Mouse (Mus musculus) cerebellum, adult 9-11 months (tissue): ENCODE data around the gene Tbx15.
"Not testable (repeated sequence)": the region's sequence is repeated elsewhere in the genome, so short reads cannot be mapped to it uniquely, and the experiment has no call there.

Experiments
- DNase-seq: peaks from one replicate; pipeline ENCODE4 v3.0.0; 2022

Tbx15 gene

DNA sequence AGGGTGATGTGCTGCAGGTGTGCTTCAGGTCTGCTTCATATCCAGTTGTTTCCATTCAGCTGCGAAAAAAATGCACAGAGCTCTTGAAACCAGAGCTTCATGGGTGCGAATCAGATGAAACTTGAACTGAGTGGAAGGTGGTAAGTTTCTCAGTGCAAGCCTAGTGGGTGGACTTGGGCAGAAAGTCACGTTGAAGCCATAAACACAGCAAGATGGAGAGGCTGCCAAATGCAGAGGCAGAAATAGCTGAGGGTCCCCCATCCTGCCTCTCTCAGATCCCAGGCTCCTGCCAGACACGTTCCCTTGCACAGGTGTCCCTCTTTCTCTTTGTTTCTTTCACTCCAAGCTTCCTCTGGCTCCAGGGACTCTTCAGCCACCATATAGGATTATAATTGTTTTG, 41.3 kb downstream of the Tbx15 start:
- DNase-seq: no peak

DNA sequence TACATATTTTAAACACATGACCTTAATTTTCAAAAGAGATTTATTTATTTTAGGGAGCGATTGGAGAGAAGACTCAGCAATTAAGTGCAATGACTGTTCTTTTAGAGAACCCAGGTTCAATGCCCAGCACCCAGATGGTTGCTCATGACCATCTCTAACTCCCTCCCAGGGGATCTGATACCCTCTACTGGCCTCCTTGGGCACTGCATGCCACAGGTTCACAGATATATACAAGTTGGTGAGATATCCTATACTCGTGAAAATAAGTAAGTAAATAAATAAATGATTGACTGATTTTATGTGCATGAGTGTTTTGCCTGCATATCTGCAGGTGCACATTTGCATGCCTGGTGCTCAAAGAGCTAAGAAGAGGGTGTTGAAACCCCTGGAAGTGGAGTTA, 48.1 kb downstream of the Tbx15 start:
- DNase-seq: no peak

DNA sequence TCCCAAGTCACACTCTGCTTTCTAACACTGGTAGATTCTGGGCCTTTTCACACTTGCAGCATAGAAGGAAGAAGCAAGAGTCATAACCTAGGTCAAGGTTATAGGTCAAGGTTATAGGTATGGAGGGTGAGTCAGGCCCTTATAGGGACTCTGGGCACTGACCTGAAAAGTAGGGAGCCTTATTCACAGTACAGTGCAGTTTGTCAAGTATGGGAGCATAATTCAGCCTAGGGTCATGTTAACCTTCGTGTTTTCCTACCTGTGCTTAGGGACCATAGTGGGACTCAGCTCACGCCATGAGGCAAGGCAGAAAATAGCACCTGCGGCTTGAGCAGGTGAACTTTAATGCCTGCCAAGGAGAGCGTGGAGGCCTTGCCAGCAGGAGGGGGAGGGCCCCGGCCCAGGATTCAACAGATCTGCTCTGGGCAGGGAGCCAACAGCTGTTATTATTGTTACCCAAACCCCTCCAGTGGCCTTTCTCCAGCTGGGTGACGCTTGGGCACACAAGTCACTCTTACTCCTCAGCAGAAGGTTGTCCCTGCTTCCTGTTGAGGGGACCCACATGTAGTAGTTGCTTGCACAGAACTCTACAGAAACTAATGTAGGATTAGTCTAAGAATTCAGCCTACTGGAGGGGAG, 50.0 kb downstream of the Tbx15 start:
- DNase-seq: no peak

DNA sequence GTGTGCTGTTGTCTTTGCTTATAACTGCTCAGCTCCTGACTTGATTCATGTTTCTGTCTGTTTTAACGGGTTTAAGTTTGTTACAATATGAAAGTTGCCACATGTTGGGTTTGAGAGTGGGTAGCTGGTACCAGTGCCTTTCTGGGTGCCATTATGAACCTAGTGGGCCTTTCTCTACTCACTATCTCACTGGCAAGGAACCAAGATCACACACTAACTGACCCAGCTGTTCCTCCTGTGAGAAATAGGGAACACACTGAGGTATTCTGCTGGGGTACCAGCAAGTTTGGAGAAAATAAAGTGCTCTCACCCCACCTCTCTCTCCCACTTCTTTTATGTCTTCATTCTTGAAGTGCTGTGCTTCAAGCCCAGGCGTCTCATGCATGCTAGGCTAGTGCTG, 50.7 kb downstream of the Tbx15 start:
- no peak for DNase-seq

DNA sequence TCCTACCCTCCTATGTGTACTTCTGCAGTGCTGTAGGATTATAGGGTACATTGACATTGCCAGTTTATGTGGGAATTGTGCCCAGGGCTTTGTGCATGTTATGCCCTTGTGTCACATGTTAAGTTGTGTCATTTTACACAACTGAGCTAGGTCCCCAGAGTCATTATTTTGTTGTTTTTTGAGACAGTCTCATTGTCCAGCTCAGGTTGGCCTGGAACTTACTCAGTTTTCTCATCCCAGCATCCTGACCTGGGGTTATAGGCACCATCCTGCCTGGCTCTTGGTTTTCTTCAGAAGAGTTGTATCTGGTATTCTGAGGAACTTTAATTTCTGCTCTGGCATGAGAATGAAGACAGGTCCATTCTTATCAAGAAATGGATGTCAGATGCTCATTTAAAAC, 51.2 kb downstream of the Tbx15 start:
- no peak for DNase-seq

DNA sequence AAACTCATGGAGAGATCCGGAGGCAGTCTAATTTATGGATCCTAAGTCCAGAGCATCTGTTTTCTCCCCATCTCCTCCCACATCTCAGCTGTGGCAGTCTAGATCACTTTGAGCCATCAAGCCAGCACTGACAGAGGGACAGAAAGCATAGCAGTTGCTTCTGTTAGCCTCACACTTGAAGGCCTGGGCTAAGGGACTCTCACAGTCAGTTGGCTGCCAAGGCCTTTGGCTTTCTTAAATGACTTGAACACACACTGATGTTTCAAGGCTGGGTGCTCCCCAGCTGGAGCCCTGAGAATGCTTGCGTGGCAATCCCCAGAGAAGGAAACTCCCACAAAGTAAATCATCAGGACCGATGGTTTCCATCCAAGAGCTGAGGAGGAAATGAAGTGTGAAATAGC, 52.4 kb downstream of the Tbx15 start:
- DNase-seq: no peak

DNA sequence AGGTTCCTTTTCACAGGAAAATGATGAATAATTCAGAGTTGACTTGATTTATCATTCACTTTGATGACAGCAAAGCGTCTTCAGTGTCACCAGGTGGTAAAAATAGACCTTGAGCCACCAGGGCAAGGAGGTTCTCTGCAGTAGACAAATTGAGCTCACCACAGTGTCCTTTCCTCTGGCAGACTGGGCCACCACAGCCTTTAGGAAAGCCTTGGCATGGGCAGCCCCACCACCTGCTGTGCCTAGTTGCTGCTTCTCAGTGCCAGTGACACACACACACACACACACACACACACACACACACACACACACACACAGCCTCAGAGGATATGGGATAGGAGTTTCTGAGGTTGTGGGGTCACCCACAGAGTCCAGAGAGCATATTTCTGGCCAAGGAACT, 54.0 kb downstream of the Tbx15 start:
- DNase-seq: not testable (repeated sequence)

DNA sequence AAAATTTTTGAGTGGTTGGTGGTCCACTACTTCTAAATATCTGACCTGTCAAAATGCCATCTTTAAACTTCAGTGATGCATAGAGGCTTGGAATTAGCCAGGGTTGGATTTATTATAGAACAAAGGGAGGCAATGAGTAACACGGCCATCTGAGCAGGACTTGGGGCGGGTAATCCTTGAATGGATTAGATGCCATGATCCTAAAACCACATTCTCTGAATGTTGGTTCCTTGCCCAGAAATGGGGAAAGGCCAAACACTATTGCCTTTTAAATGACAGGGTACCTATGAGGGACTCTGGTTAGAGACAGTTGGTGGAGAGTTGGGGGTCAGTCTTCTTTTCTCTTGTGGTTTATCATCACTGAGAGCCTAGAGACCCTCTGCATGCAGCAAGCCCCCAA, 55.1 kb downstream of the Tbx15 start:
- no peak for DNase-seq

DNA sequence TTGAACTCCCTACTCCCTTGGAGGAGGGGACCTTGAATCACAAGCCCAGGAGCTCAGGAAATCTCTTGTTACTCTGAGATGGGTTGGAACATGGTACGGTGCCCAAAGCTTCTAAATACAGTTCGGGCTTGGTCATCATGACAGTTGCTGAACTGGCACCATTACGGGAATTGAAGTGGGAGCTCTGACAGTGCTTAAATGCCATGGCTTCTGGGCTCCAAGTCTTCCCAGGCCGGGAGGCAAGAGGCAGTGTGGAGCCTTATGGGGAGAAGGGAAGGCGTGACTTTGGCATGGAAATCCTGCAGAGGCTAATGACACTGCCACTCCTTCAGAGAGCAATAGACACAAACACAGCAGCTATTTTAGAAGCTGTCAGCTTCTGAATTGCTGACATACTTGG, 56.0 kb downstream of the Tbx15 start:
- DNase-seq: no peak

DNA sequence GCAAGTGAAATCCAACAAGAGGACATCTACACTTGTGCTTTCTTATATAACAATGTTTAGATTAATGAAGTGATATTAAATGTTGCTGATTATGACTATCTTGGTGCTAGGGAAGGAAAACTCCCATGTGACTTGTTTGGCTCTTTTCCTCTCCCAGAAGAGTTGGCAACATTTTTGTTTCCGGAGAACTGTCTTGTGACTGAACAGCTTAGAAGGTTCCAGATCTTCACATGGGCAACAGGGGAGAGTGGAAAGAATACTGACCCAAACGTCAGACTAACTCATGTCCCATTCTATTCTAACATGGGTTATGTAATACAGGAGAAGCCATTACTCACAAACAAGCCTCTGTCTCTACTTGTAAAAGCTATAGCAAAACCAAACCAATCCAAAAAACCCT, 60.7 kb downstream of the Tbx15 start:
- DNase-seq: no peak

DNA sequence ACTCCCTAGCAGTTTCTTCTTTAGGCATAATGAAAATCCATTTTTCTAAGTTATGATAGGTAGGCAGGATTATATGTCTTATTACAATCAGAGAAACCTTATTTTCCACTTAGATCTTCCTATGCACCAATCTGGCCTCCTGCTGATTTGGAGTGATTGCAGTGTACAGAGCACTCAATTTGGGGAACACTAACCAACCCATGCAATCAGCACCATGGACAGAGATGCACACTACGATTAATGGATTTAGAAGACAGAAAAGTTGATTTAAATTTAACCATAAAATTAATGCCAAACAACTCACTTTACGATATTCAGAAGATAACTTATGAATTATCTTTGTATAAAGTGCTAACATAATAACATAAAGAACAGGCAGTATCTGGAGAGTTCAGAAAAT, 70.7 kb downstream of the Tbx15 start:
- no peak for DNase-seq

DNA sequence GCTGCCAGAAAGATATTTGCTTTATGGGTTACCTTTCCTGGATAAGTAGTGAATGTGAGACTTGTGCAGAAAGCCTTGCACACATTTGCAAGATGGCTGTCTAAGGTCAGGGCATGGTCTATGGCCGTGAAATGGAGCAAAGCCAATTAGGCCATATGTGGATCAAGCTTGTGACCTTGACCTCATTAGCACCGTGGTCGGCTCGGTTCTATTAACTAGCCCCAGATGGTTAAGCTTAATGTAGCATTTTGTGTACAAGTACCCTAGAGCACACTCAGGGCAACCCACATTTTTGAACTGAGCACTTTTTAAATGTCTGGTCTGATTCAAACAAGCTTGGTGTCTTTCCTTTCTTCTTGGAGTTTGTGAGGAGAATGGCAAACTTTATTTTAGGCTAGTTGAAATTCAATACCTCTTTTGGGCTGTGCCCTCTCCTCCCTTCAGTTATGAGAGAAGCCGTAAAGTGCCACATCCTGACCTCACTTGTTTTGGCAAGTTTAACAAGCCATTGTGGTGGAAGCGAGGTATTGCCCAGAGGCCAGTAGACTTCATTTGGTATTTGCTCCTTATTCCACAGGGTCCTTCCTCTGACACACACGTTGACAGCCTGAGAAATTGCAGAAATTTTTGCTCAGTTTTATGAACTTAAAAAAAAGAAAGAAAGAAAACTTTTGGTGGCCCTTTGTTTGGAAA, 71.9 kb downstream of the Tbx15 start:
- no peak for DNase-seq

DNA sequence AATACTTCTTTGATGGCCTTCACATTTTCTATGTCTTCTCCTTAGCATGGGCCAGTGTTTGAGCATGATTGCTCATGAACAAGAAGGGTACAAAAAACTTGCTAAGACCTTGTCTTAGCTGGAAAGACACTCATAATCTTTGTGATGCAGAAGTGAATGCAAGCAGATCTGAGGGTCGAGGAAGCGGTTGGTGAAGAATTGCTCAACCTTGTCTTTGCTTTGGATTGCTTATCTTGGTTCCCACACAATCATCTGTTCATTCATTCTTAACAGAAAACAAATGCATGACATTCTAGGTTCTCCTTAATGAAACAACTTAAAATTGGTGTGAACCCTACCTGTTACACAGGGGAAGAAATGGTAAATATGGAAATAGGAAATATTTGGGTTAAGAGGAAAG, 82.2 kb downstream of the Tbx15 start:
- no peak for DNase-seq

DNA sequence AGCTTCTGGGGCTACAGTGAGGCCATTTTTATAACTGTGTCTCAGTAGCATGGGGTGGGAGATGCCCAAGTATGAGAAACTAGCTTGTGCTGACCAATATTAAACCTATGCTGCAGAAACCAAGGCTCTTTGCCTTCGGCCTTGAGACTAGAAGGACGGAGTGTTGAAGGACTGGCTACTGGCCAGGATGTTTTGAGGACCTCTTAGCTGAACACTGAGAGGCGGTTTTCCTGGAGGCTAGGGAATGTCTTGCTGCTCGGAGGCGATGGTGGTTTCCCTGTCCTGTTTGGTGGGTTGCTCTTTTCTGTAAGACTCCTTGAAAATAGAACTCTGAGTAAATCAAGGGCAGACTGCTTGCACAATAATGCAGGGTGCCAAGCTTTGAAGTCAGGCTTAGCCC, 89.1 kb downstream of the Tbx15 start:
- no peak for DNase-seq

DNA sequence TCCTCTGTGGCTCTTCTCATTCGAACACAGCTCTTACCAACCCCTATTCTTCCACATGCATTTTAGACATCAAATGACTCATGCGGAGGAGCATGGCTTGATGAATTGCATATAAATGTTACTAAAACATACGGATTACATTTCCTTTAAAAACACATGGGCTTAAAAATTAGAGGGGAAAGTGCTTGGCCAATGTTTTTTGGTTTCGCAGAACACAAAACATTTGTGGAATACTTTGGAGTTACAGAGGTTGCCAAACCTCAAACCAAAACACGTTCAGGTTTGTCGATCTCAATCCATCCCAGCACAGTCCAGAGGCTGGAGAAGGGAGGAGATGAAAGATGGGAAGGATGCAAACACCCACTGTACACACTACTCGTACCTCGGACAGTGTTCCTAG, 90.9 kb downstream of the Tbx15 start:
- no peak for DNase-seq

DNA sequence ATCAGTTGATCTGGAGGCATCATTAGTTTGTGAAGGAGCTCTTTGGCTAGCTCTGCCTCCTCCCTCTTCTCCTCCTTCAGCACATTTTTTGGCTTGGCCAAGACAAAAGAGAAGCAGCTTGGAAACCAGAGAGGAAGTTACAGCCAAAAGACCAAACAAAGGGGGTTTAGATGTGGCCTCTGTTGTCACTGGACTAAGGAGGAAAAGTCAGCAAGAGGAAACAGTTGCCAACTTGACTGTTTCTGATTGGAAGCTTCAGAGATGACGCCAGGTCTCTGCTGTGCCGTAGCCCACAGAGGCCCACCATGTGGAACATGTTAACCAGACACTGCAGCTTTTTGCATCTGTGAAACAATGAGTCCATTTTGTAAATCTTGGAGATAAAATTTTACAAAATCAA, 96.7 kb downstream of the Tbx15 start:
- DNase-seq: no peak

DNA sequence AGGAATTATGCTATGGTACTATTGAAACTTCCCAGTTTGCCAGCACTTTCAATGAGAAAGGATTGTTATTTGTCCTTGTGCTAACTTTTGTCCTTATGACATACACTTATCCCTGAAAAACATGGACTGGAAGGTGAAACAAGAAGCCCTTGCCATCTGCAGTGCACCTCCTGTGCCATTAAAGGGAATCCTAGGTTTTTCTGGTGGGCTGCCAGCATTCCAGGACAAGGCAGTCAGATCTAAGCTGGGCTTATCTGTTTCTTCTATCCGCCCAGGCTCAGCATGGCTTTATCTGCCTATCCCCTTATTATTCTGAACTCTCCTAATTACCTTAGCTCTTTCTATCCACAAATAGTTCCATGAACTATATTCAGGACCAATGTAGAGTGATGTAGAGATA, 98.6 kb downstream of the Tbx15 start:
- no peak for DNase-seq

DNA sequence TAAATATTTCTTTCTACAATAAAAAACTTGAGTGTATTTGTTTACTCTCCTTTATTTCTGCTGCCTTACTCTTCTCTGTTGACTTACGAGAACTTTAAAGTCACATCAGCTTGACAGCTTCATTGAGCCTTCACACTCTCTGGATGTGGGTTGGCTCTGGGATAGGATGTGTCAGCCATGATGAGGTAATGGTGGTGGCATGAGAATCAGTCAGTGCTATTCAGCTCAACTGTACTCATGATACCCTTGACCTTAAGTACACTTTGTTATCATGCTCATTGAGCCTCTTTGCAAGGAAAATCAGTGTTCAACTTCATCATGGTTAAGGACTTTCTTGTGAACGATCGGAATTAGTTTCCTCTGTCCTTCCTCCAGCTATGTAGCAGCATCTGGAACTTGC, 99.8 kb downstream of the Tbx15 start:
- DNase-seq: no peak

DNA sequence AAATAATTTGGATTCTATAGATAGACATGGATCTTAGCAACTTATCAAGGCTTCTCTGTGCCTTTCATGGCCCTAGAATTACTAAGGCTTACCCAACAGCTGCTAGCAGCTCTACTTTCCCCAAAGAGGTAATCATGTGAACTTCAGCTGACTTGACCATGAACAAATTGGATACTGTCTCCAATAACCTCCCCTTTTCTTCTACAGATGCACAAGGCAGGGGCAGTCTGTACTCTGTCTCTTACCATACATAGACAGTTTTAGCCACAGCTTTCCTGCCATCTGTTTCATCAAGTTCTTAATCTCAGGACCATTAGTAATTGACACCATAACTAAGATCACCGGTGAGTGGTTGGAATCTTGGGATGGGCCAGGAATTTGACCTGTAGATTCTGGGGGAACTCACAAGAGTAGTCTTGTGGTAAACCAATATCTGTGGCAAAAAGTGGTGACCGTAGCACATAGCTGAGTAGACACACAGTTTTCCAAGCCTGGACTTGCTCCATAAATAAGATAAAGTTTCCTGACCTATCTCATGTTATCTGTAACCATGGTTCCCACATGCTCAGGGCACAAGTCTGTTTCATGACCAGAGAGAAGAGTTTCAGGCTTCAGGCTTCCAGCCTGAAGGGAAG, 139.6 kb downstream of the Tbx15 start:
- DNase-seq: no peak

DNA sequence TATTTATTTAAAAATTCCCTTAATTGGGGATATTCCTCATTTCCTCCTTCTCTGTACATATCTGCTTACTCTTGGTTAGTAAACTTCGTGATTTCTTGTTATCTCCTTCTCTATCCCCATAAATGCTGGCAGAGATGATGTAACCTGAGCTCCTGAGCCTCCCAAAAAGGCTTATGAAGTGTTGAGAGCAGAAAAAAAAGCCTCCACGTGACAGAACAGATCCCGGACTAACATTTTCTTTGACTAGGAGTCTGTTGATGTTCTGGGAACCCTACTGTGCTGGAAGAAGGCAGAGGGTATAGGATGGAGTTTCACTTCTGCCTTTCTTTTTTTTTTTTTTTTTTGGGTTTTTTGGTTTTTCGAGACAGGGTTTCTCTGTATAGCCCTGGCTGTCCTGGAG, 146.9 kb downstream of the Tbx15 start:
- DNase-seq: no peak
